Mouse (Mus musculus): ENCODE measurements around the gene Grpel1. TPM values are rescaled to one million over a fixed set of nuclear protein-coding genes. Genes with fewer than 3 reads are reported as not detected.
A peak's percentile ranks its signal among the peaks of the same experiment; 100 is the strongest.

Gene Grpel1
- total RNA-seq, 2 experiments from 2014 or later = 21.8 to 24.7 TPM

- DNase-seq (ENCODE audit: extremely low spot score in 1 of 2, low spot score in 1 of 2) = no peak
These were observed 4.1 kb upstream of the Grpel1 start for GRCm38 (mm10) chr5:36460712-36461111.

DNA sequence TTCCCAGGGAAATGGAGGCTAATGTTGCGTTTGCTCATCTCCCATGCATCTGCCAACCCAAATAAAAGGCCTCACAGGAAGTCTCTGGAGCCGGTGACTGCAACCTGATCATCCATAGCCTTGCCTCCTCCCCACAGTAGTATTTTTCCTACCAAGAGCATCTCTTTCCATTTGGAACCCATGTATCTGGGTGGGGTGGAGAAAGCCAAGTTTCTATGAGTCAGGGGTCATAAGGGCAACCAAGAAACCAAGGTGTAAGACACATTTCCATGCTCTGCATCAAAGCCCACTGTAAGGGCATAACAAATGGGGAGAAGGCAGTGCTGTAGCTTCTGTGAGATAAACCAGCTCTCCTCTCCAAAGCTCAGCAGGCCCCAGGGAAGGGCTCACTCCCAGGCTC, 3.6 kb upstream of the Grpel1 start:
- no peak for DNase-seq (ENCODE audit: extremely low spot score in 1 of 2, low spot score in 1 of 2)

- DNase-seq (ENCODE audit: extremely low spot score in 1 of 2, low spot score in 1 of 2) = peak; percentile 70 to 92
These were observed 2.0 kb upstream of the Grpel1 start for GRCm38 (mm10) chr5:36462810-36463209.

- no peak for DNase-seq (ENCODE audit: extremely low spot score in 1 of 2, low spot score in 1 of 2)
These were observed 1.4 kb upstream of the Grpel1 start for GRCm38 (mm10) chr5:36463391-36463790.

DNA sequence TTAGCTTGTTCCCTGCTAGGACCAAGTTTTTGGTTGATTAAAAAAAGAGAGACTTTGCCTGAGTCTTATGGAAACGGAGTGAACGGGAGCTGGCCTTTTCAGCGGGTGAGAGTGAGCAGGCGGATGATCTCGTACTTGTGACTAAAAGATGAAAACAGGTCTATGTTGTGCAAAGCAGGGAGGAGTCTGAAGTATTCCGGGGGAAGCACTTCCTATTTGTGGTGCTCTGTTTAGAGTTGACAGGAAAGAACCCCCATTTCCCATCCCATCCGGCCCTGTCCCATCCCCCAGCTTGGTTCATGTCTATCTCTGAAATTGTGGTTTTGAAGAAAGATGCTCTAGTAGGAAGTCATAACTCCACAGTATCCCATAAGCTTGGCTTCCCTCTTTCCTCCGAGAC, 1.1 kb downstream of the Grpel1 start:
- no peak for DNase-seq (ENCODE audit: extremely low spot score in 1 of 2, low spot score in 1 of 2)

DNA sequence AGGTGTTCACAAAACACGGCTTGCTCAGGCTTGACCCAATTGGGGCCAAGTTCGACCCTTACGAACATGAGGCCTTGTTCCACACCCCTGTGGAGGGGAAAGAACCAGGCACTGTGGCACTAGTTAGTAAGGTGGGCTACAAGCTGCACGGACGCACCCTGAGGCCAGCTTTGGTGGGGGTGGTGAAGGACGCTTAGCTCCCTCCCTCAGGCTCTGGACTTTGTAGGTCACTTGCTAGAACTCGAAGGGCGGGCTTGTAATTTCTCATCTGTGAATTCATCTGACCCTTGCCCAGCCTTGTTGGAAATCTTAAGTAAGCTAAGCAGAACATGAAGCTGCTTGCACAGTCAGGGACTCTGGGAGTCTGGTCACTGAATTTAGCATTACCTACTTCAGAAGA, 6.4 kb downstream of the Grpel1 start:
- no peak for DNase-seq (ENCODE audit: extremely low spot score in 1 of 2, low spot score in 1 of 2)

GRCm38 (mm10) chr5:36472876-36473655, 8.3 kb downstream of the Grpel1 start:
- DNase-seq (ENCODE audit: extremely low spot score in 1 of 2, low spot score in 1 of 2) = no peak

GRCm38 (mm10) chr5:36474283-36474682, 9.5 kb downstream of the Grpel1 start:
- peak in 1 of 2 experiments; percentile 71 for DNase-seq (ENCODE audit: extremely low spot score in 1 of 2, low spot score in 1 of 2)

DNA sequence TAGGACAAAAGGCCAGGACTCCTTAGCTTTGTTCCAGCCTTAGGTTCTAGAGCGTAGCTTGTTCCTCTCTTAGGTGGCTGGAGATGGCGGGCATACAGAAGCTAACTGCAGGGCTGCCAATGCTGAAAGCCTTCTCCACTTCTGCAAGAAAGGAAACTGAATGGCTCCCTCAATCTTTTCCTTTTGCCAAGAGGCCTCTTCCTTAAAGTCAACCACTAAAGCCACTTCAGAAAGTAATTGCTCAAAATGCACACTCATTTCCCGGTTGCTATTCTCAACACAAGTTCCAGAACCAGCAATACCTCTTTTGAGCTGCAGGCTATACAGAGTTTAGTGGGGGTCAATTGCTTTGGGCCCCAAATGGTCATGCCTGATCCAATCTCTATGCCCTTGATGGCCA, 12.7 kb downstream of the Grpel1 start:
- no peak for DNase-seq (ENCODE audit: extremely low spot score in 1 of 2, low spot score in 1 of 2)

- DNase-seq (ENCODE audit: extremely low spot score in 1 of 2, low spot score in 1 of 2) = no peak
These were observed 14.0 kb downstream of the Grpel1 start for GRCm38 (mm10) chr5:36478540-36479420.

DNA sequence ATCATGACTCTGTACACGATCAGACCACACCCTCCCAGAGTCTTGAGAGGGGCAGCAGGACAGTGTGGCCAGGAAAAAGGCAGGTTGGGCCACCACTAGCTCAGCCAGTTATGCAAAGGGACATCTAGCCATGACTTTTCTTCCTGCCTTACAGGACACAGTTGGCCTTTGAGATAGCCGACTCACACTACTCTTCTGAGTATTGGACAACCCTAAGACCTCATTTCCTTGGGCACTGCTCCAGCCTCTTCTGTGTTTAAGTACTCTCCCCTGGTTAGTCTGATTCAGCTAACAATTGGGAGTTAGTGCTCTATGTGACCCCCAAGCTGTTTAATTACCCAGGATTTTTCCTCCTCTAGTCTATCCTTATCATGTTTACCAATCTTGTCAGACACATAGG, 14.9 kb downstream of the Grpel1 start:
- no peak for DNase-seq (ENCODE audit: extremely low spot score in 1 of 2, low spot score in 1 of 2)

DNA sequence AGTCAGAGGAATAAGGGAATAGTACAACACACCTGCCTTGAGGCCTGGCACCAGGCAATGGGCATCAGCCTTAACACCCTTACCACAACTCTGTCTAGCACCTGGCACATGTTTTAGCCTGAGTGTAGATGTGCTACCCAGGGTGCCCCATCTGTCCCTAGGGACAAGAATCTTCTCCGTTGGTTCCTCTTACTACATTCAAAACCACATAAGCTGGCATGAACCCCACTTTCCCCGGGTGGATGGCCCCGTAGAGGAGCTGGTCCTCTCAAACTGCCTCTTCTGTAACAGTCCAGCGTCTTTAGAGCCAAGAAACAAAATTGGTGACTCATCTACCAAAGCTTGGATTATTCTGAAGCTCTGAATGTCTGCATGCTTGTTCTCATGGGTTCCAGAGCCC, 15.6 kb downstream of the Grpel1 start:
- DNase-seq (ENCODE audit: extremely low spot score in 1 of 2, low spot score in 1 of 2) = no peak

- DNase-seq (ENCODE audit: extremely low spot score in 1 of 2, low spot score in 1 of 2) = no peak
These were observed 16.3 kb downstream of the Grpel1 start for GRCm38 (mm10) chr5:36481114-36481513.

GRCm38 (mm10) chr5:36483203-36484101, 18.7 kb downstream of the Grpel1 start:
- DNase-seq (ENCODE audit: extremely low spot score in 1 of 2, low spot score in 1 of 2) = peak; percentile 25 to 38

- DNase-seq (ENCODE audit: extremely low spot score in 1 of 2, low spot score in 1 of 2) = peak; percentile 84 to 91
These were observed 19.6 kb downstream of the Grpel1 start, which contains the start of the genes Tada2b and Ccdc96 for GRCm38 (mm10) chr5:36484171-36484990. TSS of gene Tada2b (minus strand) at chr5:36484285. TSS of gene Ccdc96 (plus strand) at chr5:36484588.

DNA sequence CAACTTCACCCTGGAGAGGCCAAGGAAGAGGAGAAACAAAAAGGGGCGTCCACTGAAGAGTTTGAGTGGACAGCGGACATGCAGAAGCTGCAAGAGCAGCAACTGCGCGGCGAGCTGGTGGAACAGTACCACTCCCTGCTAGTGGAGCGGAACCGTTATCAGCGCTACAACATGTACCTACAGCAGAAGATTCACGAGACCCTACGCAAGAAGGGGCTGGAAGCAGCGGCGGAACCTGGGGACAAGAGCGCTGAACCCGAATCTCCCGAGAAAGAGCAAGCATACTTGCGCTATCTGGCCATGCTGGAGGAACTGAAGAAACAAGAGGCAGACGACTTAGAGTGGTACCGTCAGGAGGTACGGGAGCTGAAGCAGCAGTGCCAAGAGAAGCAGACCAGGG, 20.5 kb downstream of the Grpel1 start:
- no peak for DNase-seq (ENCODE audit: extremely low spot score in 1 of 2, low spot score in 1 of 2)

GRCm38 (mm10) chr5:36489225-36489624, 24.4 kb downstream of the Grpel1 start:
- no peak for DNase-seq (ENCODE audit: extremely low spot score in 1 of 2, low spot score in 1 of 2)

DNA sequence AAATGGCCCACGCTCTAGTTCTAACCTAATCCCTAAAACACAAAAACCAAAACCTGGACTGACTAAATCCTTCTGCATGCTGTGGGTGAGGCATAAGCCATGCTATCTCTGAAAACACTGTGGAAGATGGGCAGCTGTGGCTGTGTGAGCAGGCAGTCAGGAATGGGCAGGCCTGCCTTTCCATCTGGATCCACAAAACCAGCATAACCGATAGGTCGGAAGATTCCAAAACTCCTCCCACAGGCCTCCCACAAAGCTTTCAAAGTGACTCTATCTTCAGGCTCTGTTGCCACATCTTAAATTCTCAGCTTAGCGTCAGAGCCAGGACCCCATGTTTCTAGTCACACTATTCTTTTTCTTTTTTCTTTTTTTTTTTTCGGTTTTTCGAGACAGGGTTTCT, 29.1 kb downstream of the Grpel1 start:
- no peak for DNase-seq (ENCODE audit: extremely low spot score in 1 of 2, low spot score in 1 of 2)

GRCm38 (mm10) chr5:36494709-36495108, 29.9 kb downstream of the Grpel1 start:
- DNase-seq (ENCODE audit: extremely low spot score in 1 of 2, low spot score in 1 of 2) = no peak

DNA sequence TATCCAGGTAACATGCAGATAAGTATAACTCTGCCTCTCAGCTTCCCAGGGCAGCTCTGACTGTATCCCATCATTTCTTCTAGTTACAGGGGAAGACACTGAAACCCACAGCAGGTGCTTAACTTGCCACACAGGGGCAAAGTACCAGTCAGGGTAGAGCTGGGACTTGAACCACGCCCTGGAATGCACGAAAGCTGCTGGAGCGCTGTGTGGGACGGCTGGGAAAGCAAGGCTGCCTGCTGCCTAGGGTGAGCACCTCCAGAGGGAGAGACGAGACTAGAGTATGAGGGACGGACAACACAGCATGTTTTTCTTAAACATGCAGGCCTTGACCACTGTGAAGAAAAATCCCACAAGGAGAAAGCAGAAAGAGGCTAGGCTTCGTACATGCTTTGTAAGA, 40.4 kb downstream of the Grpel1 start:
- DNase-seq (ENCODE audit: extremely low spot score in 1 of 2, low spot score in 1 of 2) = no peak
